Mouse (Mus musculus) G1E-ER4 (cell line): ENCODE measurements around the gene Crispld2. TPM values are rescaled to one million over a fixed set of nuclear protein-coding genes. Genes with fewer than 3 reads are reported as not detected.

Experiments used
- GATA1 ChIP-seq: IDR thresholded peaks from one replicate; pipeline ENCODE4 v1.8.0; 2012; ENCODE audit warnings: low read length, inconsistent platforms
- polyA plus RNA-seq: library from polyadenylated mRNA; stranded (reverse); fragments of >175 nt; gene quantifications from 2 replicates; pipeline ENCODE4 v1.2.3, GENCODE M21; 2012

The Crispld2 gene
- polyA plus RNA-seq = 0.01 and 0.06 TPM in 2 replicates

DNA sequence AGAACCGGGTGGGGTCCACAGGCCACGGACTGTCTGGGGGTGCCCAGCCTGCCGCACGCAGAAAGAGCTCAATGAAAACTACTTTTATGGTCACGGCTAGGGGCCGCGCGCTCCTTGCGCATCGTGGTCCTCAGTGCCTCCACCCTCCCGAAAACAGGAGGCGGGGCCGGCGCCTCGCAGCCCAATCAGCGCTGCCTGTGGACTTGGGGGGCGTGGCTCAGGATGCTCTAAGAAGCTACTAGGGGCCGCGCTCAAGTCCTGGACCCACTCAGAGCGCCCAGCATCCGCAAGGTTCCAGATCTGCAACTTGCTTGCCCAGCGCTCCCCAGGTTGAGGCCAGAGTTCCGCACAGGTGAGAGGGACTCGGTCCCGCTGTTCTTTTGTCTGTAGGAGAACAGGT, at the start of gene Crispld2:
Gene Crispld2, plus strand, starts transcription at position 190 of the 400 bp plus-strand sequence.
- no peak for TF ChIP-seq GATA1

DNA sequence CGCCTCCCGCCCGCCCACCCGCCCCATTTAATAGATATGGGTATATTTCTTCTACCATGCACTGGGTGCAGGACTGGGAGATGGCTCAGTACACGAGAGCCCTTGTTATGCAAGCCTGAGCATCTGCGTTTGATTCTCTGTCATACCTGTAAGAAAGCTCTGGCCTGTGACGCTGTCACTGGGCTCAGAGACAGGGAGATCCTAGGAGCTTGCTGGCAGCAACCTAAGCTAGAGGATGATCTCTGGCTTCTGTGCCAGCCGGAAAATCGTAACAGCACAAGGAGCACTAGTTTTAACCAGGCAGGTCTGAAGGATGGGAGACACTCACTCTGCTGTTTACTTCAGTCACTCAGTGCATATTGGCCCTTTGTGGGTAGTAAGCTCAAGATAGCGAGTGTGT, 48.6 kb upstream of the Crispld2 start:
- no peak for TF ChIP-seq GATA1

DNA sequence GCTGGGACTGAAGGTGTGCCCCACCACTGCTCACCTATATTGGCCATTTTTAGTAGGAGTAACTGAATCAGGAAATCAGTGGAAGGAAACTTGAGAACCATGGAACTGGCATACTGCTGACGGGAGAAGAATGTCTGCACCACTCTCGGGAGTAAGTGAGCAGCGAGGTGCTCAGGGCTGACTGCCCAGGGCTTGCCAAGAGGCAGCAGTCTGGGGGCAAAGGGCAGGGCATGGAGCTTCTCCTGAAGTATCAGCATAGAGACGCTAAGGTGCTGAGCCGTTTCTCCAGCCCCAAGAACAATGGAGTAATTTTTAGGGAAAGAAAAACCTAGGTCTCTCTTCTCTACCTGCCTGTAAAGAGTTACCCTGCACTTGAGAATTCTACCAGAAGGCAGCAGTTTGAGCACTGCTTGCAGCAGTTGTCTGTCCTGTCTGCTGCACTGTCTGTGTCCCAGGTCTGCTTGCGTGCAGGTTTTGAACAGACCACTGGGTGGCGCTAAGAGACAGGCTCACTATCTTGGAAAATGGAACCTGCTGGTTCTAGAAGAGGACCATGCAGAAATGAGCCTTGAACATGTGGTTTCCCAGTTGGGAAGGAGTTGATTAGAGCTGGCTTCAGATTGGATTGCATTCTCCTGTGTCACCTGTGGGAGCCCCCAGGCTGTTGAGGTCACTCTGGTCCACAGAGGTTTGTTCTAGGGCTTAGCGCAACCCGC, 48.0 kb upstream of the Crispld2 start:
- no peak for TF ChIP-seq GATA1

DNA sequence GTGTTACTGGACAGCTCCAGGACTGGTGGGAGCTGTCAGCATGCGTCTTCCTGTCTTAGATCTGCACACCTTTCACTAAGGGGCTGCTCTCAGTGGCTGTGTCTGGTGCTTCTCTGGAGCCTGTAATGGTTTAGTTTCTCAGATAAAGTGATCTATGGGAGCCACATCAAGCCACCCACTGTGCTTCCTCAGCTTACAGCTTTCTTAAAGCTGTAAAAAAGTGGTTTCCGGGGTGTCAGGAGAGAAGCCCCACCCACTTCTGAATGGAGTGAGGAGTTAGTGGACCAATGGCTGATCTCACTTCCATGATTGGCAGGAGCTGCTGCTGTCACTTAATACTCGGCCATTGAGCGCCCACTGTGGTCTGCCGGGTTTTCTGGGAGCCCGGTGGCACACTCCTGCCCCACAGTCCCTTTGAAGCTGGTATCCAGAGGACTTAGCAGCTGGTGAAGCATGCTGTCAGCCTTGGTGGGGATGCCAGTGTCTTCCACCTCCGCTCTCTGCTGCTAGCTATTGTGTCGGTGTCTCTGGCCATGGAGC, 45.8 kb upstream of the Crispld2 start:
- no peak for TF ChIP-seq GATA1

DNA sequence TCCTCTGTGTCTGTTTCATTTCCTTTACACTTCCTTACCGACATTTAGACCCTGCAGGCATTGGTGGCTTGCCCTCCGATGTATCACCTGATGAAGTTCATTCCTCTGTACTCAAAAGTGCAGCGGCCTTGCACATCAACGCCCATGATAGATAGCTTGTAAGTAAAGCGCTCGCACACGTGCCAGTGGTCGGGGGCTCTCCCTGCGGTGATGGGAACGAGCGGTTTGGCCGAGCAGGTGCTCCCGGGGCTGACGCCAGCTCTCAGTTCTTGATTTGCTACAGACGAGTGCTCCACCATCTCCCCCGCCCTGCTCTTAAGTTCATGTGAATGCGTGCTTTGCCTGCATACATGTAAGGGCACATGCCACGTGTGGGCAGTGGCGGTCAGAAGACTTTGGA, 44.6 kb upstream of the Crispld2 start:
- TF ChIP-seq GATA1 = no peak

DNA sequence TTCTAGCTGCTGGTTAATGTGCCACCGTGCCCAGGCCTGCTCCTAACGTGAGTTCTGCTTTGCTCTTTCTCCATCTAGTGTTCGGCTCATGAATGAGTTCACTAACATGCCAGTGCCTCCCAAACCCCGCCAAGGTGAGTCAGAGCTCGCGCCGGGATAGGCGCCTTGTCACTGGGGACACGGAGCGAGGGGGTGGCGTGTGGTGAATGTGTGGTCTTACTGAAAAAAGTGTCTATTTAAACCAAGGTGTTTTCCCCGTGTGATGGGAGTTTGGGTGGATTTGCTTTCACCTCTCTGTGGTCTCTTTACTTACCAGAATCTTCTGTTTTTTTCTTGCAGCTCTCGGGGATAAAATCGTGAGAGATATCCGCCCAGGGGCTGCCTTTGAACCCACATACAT, 43.9 kb upstream of the Crispld2 start:
- TF ChIP-seq GATA1 = no peak

DNA sequence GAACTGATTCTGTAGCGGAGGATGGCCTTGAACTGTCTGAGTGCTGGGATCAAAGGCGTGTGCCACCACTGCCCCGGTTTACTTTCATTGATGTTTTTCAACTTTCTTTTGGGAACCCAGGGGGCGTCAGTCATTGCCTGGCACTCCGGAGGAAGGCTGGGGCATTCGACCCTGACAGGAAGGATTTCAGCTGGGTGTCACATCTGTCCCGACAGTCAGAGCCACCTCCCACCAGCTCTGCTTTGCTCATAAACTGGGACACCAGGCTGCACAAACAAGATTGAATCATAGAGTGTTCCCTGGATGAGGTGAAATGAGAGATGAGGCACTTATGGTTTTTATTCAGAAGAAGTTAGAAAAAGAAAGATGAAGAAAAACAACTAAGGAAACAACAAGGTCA, 40.0 kb upstream of the Crispld2 start:
- no peak for TF ChIP-seq GATA1

DNA sequence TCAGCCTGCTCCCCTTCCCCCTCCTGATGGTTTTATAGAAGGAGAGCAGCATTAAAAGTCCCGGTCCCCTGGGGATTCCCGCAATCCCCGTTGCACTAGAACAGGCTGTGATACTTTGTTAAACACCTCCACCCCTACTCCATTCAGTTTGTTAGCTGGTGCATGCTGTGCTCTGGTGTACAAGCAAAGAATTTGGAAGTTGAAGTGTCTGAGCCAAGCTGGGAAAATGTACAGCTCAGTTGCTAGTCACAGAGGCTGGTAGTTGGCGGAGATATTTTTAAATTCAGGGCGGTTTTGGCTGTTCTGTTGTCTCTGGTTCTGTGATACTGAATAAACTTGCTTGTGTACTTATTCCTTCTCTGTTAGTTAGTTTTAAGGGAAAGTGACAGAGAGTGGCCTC, 39.5 kb upstream of the Crispld2 start:
- TF ChIP-seq GATA1 = no peak

DNA sequence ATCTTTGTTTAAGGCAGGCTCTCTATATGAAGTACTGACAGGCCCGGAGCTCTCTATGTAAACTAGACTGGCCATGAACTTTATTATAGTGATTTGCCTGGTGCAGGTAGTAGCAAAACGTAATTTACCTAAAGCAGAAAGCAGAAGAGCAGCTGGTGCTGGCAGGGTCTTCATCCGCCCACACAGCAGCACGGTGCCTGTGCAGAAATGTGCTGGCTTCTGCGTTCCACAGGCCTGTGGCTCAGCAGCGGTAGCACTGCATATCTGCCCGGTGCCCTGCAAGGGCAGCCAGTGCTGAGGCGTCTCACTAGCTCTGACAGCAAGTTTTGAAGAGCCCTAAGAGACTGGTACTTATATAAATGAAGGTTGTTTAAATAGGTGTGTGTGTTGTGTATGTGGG, 36.9 kb upstream of the Crispld2 start:
- no peak for TF ChIP-seq GATA1

DNA sequence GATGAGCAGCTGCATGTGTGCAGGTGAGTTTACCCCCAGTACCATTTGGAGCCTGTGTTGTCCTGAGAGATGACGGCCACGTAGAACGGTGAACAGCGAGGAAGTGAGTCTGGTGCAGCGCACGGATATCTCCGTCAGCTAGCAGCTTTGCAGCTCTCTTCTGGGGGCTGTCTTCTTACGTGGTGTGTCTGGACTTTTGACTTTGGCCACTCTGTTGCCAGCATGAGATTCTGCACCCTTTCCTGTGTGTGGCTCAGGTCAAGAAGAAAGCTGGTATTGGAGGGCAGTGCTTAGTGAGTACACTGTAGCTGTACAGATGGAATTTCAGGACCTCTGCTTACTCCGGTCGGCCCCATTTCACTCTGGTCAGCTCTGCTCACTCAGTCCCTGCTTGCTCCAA, 34.2 kb upstream of the Crispld2 start:
- no peak for TF ChIP-seq GATA1

DNA sequence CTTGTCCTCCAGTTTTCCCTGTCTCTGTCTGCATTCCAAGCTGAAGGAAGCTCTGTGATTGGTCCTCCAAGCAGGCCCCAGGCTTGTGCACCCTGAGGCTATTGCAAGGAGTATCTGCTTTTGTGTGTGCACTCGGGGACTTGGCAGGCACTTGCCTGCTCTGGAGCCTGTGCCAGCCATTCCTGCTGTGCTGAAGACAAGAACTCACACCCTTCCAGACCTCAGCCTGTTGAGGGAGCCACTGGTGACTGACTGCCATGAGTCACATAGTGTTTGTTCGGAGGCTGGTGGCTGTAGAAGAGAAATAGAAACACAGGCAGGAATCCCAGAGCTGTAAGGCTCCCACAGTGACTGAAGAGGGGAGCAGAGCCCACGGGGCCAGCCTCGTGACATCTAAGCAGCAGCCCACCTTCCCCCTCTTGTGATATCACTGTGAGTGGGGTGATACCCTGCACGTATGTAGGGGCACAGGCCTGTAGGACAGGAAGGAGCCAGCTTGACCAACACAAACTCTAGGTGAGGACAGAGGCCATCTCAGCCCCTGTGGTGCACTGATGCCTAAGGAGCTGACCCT, 31.6 kb upstream of the Crispld2 start:
- TF ChIP-seq GATA1 = no peak

DNA sequence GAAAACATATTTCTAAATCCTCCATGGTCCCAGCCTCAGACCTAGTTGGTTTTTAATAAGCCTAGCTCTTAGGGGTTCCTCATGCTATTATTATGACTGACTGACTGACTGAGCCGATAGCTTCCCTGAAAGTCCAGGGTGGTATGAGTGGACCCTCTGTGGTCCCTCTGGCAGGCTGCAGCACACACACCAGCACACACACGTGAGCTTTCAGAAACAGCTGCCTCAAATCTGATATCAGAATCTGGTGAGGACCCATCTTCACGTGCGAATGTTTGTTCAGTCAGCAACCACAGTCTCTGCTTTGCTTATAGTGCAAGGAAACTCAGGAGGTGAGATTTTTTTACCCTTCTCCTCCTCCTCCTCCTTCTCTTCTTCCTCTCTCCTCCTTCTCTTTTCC, 27.4 kb upstream of the Crispld2 start:
- TF ChIP-seq GATA1 = no peak

DNA sequence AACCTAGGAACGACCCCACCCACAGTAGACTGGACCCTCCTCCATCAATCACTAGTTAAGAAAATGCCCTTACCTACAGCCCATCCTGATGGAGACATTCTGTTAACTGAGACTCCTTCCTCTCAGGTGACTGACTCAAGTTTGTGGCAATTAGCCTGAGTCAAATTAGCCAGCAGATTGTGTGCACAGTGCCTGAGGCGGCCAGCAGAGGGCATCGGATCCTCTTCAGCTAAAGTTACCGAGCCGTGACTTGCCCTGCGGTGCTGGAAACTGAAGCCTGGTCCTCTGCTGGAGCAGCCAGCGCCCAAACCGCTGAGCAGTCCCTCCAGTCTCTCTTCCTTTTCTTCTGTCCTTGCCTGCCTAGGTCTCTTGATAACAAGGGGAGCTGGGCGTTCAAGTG, 24.8 kb upstream of the Crispld2 start:
- TF ChIP-seq GATA1 = no peak

DNA sequence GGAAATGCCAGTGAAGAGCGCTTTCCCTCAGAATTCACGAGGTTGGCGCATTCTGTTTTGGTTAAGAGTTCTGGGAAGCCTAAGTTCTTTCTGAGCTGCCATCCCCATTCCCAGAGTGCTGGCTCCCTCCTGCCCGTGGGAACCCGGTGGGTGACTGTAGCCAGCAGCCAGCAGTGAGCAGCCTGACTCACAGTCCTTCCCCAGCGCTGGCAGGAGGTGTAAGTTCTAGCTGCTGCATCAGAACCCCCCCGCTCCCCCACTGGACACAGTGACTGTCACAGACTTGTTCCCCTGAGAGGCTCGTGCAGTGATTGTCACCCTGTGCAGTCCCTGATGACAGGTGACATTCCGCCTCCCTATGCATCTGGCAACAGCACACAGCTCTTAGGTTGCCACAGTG, 22.1 kb upstream of the Crispld2 start:
- no peak for TF ChIP-seq GATA1

DNA sequence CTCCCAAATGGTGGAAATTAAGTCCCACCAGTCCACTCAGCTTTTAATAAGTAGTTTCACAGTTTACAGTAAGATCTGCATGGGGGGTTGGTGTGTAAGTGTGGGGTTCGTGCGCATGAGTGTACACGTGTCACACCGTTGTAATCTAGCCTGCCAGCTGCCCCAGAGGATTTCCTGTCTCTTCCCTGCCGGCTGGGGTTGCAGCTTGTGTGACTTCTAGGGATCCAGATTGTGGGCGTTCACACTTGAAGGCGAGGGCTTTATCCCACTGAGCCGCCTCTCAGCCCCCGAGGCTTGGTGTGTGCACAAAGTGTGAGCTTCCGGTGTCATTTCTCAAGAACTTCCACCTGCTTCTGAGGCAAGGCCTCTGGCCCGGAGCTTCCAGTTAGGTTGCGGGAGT, 19.7 kb upstream of the Crispld2 start:
- TF ChIP-seq GATA1 = no peak

DNA sequence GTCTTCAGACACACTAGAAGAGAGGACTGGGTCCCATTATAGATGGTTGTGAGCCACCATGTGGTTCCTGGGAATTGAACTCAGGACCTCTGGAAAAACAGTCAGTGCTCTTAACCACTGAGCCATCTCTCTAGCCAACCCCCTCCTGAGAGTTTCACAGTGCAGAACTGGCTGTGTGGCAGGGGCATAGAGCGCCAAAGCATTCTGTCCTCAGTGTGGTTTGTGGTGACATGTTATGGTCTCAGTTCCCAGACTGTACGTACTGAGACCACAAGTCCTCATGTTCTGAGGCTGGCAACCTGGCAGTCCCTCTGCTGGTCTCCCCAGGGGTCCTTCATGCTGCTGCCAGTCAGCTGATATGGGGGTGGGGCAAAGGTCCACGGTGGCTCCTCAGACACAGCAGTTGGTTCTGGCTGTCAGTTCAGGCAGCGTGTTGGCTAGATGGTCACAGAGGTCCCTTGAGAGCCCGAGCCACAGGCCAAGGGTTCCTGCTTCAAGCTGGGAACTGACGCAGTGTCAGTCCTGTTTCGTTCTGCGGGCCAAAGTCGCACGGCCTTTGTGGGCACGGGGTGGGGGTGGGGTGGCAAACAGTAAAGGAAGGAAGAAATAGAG, 13.4 kb upstream of the Crispld2 start:
- TF ChIP-seq GATA1 = no peak

DNA sequence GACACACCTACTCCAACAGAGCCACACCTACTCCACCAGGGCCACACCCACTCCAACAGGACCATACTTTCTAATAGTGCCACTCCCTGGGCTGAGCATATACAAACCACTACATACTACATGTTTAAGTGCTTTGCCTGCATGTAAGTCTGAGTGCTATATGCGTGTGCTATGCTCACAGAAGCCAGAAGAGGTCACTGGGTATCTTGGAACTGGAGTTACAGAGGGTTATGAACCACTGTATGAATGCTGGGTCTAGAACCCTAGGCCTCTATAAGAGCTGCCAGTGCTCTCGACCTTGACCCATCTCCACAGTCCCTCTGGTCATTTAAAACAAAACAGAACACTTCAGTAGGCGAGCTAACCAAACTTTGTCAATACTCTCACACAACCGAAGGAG, 11.0 kb upstream of the Crispld2 start:
- no peak for TF ChIP-seq GATA1
